Mouse (Mus musculus) spleen, adult 2 months (tissue): ENCODE data around the gene Gm9745. TPM values are rescaled to one million over a fixed set of nuclear protein-coding genes. Genes with fewer than 3 reads are reported as not detected.
"Not testable (repeated sequence)": the region's sequence is repeated elsewhere in the genome, so short reads cannot be mapped to it uniquely, and the experiment has no call there.

Experiments
- DNase-seq, 2 experiments: peaks; one replicate each; pipeline versions ENCODE4 v3.0.0 to v3.0.0-alpha.2; 2012 to 2021; ENCODE audit warnings: low spot score in 2 of 2, low read depth in 1 of 2
- H3K27ac ChIP-seq: fragments of 200-500 bp; 2 replicates; pipeline ENCODE4 v1.5.1; 2012; ENCODE audit warnings: low read length, inconsistent platforms; ENCODE audit not compliant: insufficient read depth
- H3K27me3 ChIP-seq: fragments of 200-500 bp; 2 replicates; pipeline ENCODE4 v1.6.1; 2012; ENCODE audit warnings: mild to moderate bottlenecking, moderate library complexity, low read length, inconsistent platforms; ENCODE audit not compliant: control insufficient read depth, insufficient read depth
- H3K36me3 ChIP-seq: fragments of 200-500 bp; 2 replicates; pipeline ENCODE4 v1.6.1; 2012; ENCODE audit warnings: mild to moderate bottlenecking, low read length, inconsistent platforms; ENCODE audit not compliant: control insufficient read depth, insufficient read depth
- H3K4me1 ChIP-seq: fragments of 200-500 bp; 2 replicates; pipeline ENCODE4 v1.6.1; 2011; ENCODE audit warnings: inconsistent platforms; ENCODE audit not compliant: control insufficient read depth, insufficient read depth, insufficient read length
- H3K4me3 ChIP-seq: fragments of 200-500 bp; 2 replicates; pipeline ENCODE4 v1.5.1; 2011; ENCODE audit warnings: mild to moderate bottlenecking, inconsistent platforms; ENCODE audit not compliant: insufficient read depth, insufficient read length; ENCODE audit errors: extremely low read depth
- CTCF ChIP-seq: fragments of 200-500 bp; IDR thresholded peaks from 2 replicates; pipeline ENCODE4 v1.5.1; 2011; ENCODE audit warnings: mild to moderate bottlenecking, inconsistent platforms; ENCODE audit not compliant: insufficient read depth, insufficient read length, insufficient replicate concordance; ENCODE audit errors: extremely low read depth
- POLR2A ChIP-seq: fragments of 200-500 bp; IDR thresholded peaks from 2 replicates; pipeline ENCODE4 v1.6.1; 2011; ENCODE audit warnings: low read depth, low read length, inconsistent platforms
- WGBS: fragments of 180-500 bp; shearing (Covaris S2); methylation state at CpG from one replicate; pipeline ENCODE4 v1.1.7; 2018; 5-methylcytosine and 5-hydroxymethylcytosine counted together
- polyA plus RNA-seq: library from polyadenylated mRNA; depleted of rRNA; stranded (reverse); fragments of >200 nt; gene quantifications from 2 replicates; pipeline ENCODE4 v1.2.3, GENCODE M21; 2012

Gm9745 gene
- polyA plus RNA-seq, 1 experiment: not detected

DNA sequence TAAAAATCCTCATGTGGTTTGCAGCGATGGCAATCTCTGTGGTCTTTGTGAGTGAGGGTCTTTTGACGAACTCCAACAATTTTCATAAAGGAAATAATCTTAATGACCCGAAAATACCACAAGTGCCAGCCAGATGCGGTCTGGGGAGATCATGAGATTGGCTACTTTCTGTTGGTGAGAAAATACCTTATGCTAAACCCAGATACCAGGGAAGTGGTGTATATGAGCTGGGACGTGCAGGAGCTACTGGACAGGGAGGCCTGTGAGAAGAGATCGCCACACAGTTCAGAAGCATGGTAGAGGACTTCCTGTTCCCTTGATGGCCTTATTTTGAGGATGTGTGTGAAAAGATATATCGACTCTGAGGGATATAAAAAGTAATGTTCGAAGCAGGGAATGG lies 19.7 kb upstream of the Gm9745 start:
- no peak overlapping the region for H3K4me3 ChIP-seq
- TF ChIP-seq POLR2A: no peak
- no peak overlapping the region for H3K27ac ChIP-seq
- H3K36me3 ChIP-seq: peaks cover 9% of the 10 kb centered on the region
- WGBS: 88% methylated on average over 8 of the region's 8 CpGs
- no peaks in the 10 kb centered on the region for H3K27me3 ChIP-seq
- H3K4me1 ChIP-seq: no peaks in the 10 kb centered on the region
- no peak for DNase-seq

DNA sequence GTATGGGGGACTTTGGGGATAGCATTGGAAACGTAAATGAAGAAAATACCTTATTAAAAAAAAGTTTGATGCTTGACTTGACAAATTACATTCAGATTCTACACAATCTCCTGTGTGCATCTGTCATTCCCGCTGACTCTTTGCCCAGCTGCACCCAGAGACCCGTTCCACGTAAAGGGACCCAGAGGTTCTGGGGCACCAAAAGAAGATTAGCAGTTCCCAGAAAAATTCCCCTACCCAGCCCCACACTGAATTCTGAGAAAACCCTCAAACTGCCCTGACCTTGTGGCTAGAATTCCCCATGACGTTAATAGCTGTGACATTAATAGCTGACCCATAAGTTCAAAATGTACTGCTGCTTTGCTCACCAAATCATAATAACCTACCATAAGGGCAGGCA lies 17.2 kb upstream of the Gm9745 start:
- no peak for TF ChIP-seq CTCF
- no peak for TF ChIP-seq POLR2A
- Histone ChIP-seq H3K27me3 (no peaks in the 10 kb centered on the region), H3K4me3 (no peak overlapping the region), H3K4me1 (no peaks in the 10 kb centered on the region), H3K36me3 (peaks cover 2% of the 10 kb centered on the region; the same call in 1 of the 2 replicates), H3K27ac (no peak overlapping the region)
- 77% methylated on average over 5 of the region's 5 CpGs for WGBS
- no peak for DNase-seq

DNA sequence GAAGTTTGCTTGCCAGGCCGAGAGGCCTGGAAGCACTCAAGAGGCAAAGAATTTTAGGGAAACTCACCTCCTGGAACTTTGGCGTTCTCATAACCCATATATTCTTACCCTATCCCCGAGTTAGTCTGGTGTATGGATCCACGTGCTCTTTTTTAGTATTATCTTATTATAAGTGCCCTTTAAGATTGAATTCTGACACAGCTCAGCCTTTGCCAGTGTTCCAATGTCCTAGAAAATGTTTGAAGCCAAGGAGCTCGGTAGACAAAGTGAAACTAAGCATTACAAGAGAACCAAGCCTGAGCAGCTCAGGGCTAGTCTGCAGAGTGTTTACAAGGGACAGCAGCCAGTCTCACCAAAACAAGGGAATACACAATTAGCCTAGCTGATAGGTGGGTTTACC lies 14.2 kb upstream of the Gm9745 start:
- not testable (repeated sequence) for H3K27ac ChIP-seq, H3K27me3 ChIP-seq, H3K4me1 ChIP-seq, DNase-seq, H3K36me3 ChIP-seq, H3K4me3 ChIP-seq
- WGBS: 62% methylated on average over 5 of the region's 5 CpGs

DNA sequence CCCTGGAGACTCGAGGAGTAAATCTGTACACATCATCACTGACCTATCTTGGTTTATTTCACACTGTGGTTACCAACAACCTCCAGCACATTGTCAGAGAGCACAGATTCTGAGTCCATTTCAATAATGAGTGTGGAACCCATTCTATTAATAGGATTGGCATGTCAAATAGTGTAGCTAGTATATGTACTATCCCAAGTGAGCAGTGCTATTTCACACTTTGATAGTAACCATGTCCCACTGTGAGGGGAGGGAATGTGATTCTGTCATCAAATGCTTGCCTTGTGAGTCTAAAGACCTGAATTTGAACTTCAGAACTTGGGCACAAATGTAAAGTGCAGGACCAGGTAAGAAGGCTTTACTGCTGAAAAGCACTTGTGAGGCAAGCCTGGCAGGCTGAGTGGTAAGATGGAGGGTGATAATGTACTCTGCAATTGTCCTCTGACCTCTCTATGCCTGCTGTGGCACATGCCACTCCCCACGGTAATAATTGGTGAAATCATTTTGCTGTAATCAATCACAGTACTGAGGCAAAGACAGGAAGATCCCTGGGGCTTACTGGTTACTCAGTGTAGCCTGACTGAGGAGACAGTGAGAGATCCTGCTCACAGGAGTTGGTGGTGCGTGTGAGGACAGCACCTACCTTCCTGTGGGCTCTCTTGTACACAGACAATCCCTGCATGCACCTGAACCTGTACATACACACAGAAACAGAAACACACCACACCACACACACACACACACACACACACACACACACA lies 13.3 kb upstream of the Gm9745 start:
- H3K27me3 ChIP-seq, H3K27ac ChIP-seq, H3K4me3 ChIP-seq, DNase-seq, H3K36me3 ChIP-seq, H3K4me1 ChIP-seq: not testable (repeated sequence)
- WGBS: 91% methylated on average over 3 of the region's 3 CpGs

DNA sequence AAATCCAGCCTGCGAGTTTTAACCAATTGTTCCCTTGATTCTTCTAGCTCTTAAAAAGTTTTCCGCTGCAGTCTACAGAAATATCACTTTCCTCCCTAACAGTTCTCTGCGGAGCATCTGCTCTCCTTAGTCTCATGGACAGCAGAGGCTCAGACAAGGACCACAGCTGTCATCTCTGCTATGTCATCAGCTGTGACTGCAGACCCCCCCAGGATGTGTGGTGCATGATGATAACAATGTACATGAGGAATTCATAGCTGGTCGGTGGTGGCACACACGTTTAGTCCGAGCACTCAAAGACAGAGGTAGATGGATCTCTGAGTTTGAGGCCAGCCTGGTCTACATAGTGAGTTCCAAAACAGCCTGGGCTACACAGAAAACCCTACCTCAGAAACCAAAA lies 11.5 kb upstream of the Gm9745 start:
- H3K27me3 ChIP-seq, DNase-seq, H3K4me1 ChIP-seq, H3K4me3 ChIP-seq, H3K27ac ChIP-seq, H3K36me3 ChIP-seq: not testable (repeated sequence)
- WGBS: 65% methylated on average over 6 of the region's 6 CpGs

DNA sequence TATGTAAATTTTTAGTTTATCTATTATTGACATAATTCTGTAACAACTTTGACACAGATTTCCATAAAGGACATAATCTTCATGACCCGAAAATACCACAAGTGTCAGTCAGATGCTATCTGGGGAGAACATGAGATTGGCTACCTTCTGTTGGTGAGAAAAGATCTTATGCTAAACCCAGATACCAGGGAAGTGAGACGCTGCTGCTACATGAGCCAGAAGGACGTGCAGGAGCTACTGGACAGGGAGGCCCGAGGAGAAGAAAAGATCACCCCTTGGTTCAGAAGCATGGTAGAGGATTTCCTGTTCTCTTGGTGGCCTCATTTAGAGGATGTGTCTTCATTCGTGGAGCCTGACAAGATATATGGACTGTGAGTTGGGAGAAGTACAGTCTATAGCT lies 11.0 kb upstream of the Gm9745 start:
- H3K4me3 ChIP-seq, H3K4me1 ChIP-seq, H3K36me3 ChIP-seq, H3K27ac ChIP-seq, DNase-seq, H3K27me3 ChIP-seq: not testable (repeated sequence)
- WGBS: 8% methylated on average over 1 of the region's 5 CpGs

DNA sequence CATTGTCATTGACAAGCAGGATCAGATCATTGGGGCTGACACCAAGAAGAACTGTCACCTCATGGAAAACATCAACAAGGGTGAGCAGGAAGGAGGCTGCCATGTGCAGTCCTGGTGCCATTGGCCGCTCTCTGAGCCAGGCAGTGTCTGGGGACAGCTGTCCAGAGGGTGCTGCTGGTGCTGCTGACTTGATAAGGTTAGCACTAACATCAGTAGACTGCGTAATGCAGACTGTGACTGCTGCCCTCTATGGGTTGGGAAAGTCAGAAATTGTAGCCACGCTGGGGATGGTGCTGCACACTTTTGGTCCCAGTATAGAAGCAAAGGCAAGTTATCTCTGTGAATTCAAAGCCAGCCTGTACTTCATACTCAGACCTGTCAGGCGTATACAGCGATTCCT lies 8.8 kb upstream of the Gm9745 start:
- DNase-seq, H3K4me3 ChIP-seq, H3K36me3 ChIP-seq, H3K27me3 ChIP-seq, H3K27ac ChIP-seq, H3K4me1 ChIP-seq: not testable (repeated sequence)
- WGBS: no CpG with 5 or more reads among the region's 5 CpGs

DNA sequence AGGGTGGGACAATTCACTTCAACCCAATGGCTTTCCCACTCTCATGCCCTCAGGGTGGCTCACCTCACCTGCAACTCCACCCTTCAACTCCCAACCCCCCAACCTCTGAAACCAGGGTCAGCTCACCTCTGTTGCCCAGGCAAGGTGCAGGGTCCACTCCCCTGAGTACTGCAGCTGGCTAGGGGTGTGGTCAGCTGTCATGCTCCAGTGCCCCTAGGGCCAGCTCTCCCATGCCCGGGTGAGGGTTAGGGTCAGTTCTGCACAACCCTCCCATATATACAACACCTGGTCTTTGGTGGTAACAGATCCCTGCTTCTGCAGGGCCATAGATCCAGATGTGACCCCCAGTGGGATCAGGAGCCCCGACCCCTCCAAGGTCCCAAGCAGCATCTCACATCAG lies 7.1 kb upstream of the Gm9745 start:
- H3K4me3 ChIP-seq, DNase-seq, H3K27ac ChIP-seq, H3K36me3 ChIP-seq, H3K27me3 ChIP-seq, H3K4me1 ChIP-seq: not testable (repeated sequence)
- WGBS: 81% methylated on average over 2 of the region's 2 CpGs

DNA sequence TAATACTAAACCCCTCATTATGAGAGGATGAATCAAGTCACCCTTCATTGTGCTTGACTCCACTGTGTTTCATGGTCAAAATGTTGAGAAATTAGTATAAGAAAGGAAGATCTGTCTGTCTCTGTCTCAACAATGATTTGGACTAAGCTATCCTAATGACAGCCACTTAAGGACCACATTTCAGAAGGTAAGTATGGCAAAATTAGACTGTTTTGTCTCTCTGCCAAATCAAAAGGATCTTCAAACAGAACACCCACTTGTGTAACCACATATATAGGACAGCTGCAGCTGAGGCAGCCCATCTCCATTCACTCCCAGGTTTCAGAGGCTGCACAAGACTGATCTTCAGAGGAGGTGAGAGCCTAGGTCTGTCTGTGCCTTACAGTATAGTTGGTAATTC lies 4.5 kb upstream of the Gm9745 start, which contains the start of gene Idi2:
Idi2 (plus strand) TSS at position 301 of the 400 bp plus-strand sequence.
- not testable (repeated sequence) for H3K4me1 ChIP-seq, H3K4me3 ChIP-seq, H3K36me3 ChIP-seq, H3K27me3 ChIP-seq, H3K27ac ChIP-seq, DNase-seq

DNA sequence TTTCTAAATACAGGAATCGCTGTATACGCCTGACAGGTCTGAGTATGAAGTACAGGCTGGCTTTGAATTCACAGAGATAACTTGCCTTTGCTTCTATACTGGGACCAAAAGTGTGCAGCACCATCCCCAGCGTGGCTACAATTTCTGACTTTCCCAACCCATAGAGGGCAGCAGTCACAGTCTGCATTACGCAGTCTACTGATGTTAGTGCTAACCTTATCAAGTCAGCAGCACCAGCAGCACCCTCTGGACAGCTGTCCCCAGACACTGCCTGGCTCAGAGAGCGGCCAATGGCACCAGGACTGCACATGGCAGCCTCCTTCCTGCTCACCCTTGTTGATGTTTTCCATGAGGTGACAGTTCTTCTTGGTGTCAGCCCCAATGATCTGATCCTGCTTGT lies 4.2 kb downstream of the Gm9745 start:
- no CpG with 5 or more reads among the region's 5 CpGs for WGBS
- not testable (repeated sequence) for H3K27me3 ChIP-seq, DNase-seq, H3K4me1 ChIP-seq, H3K27ac ChIP-seq, H3K36me3 ChIP-seq, H3K4me3 ChIP-seq

DNA sequence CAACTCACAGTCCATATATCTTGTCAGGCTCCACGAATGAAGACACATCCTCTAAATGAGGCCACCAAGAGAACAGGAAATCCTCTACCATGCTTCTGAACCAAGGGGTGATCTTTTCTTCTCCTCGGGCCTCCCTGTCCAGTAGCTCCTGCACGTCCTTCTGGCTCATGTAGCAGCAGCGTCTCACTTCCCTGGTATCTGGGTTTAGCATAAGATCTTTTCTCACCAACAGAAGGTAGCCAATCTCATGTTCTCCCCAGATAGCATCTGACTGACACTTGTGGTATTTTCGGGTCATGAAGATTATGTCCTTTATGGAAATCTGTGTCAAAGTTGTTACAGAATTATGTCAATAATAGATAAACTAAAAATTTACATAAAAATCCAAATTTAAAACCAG lies 6.3 kb downstream of the Gm9745 start:
- not testable (repeated sequence) for H3K4me1 ChIP-seq, H3K27me3 ChIP-seq, DNase-seq, H3K27ac ChIP-seq, H3K4me3 ChIP-seq, H3K36me3 ChIP-seq
- 8% methylated on average over 1 of the region's 5 CpGs for WGBS
